Mouse (Mus musculus) intestine, embryonic 16.5 days (tissue): Measurements from ENCODE around the gene Ddx23. TPM values are rescaled to one million over a fixed set of nuclear protein-coding genes. Genes with fewer than 3 reads are reported as not detected.

Experiments used
- ATAC-seq: fragments of 200-750 bp; cut with Nextera tagmentation; 2 replicates; pipeline ENCODE4 v1.8.0; 2017; ENCODE audit warnings: moderate TSS enrichment, moderate library complexity
- H3K27ac ChIP-seq: fragments of 300-500 bp; sonication (generic); 2 replicates; pipeline ENCODE4 v1.5.1; 2014; ENCODE audit warnings: mild to moderate bottlenecking, low read length
- H3K27me3 ChIP-seq: fragments of 300-500 bp; sonication (generic); replicated peaks from 2 replicates; pipeline ENCODE4 v1.6.1; 2014; ENCODE audit warnings: low read length, control low read depth, mixed read lengths; ENCODE audit not compliant: control insufficient read depth, insufficient read depth
- H3K36me3 ChIP-seq: fragments of 300-500 bp; sonication (generic); 2 replicates; pipeline ENCODE4 v1.6.1; 2014; ENCODE audit warnings: low read length, control low read depth; ENCODE audit not compliant: control insufficient read depth, insufficient read depth
- H3K4me1 ChIP-seq: fragments of 300-500 bp; sonication (generic); 2 replicates; pipeline ENCODE4 v1.6.1; 2014; ENCODE audit warnings: low read length, control low read depth, mixed read lengths; ENCODE audit not compliant: control insufficient read depth, insufficient read depth
- H3K4me2 ChIP-seq: fragments of 300-500 bp; sonication (generic); 2 replicates; pipeline ENCODE4 v1.6.1; 2014; ENCODE audit warnings: low read depth, low read length, control low read depth
- H3K4me3 ChIP-seq: fragments of 300-500 bp; sonication (generic); 2 replicates; pipeline ENCODE4 v1.5.1; 2014; ENCODE audit warnings: mild to moderate bottlenecking, low read length
- H3K9ac ChIP-seq: fragments of 300-500 bp; sonication (generic); 2 replicates; pipeline ENCODE4 v1.6.1; 2014; ENCODE audit warnings: low read depth, low read length
- H3K9me3 ChIP-seq: fragments of 300-500 bp; sonication (generic); 2 replicates; pipeline ENCODE4 v1.6.1; 2016; ENCODE audit warnings: low read length, control low read depth; ENCODE audit not compliant: control insufficient read depth
- WGBS: fragments of 180-500 bp; shearing (Covaris S2); extraction: QIAGEN DNeasy Blood & Tissue Kit; methylation state at CpG from one replicate; pipeline ENCODE4 v1.1.7; 2014; 5-methylcytosine and 5-hydroxymethylcytosine counted together
- polyA plus RNA-seq: library from polyadenylated mRNA; unstranded; fragments of >200 nt; fragmentation: Nextera tagmentation; extraction: Ambion mirVana; gene quantifications from 2 replicates; pipeline ENCODE4 v1.2.1, GENCODE M21; 2015

The Ddx23 gene
- polyA plus RNA-seq, 1 experiment from 2014 or later, result 17.6 TPM

- Histone ChIP-seq H3K9ac (no peak overlapping the region), H3K4me3 (no peak overlapping the region), H3K4me2 (no peak overlapping the region), H3K9me3 (no peaks in the 10 kb centered on the region), H3K36me3 (no peaks in the 10 kb centered on the region), H3K27me3 (peaks cover 3% of the 10 kb centered on the region; the same call in 1 of the 2 replicates), H3K4me1 (peaks cover 50% of the 10 kb centered on the region), H3K27ac (no peak overlapping the region)
- ATAC-seq, result no peak
- 47% methylated on average over 6 of the region's 6 CpGs for WGBS
These were observed 33.2 kb downstream of the Ddx23 start for GRCm38 (mm10) chr15:98629464-98629863.

GRCm38 (mm10) chr15:98628589-98629254 lies 34.0 kb downstream of the Ddx23 start:
- peak overlapping the region; percentile 57 for H3K9ac ChIP-seq

GRCm38 (mm10) chr15:98626487-98627212 lies 36.0 kb downstream of the Ddx23 start:
- Histone ChIP-seq H3K4me3 (no peak overlapping the region), H3K27me3 (no peaks in the 10 kb centered on the region; the same call in 1 of the 2 replicates), H3K36me3 (no peaks in the 10 kb centered on the region), H3K4me1 (peaks cover 34% of the 10 kb centered on the region), H3K4me2 (no peak overlapping the region), H3K27ac (no peak overlapping the region; the same call in 1 of the 2 replicates), H3K9ac (no peak overlapping the region), H3K9me3 (no peaks in the 10 kb centered on the region)
- no peak for ATAC-seq
- WGBS, result 90% methylated on average over 7 of the region's 7 CpGs

More at GRCm38 (mm10) chr15:98628589-98629254, 34.0 kb downstream of the Ddx23 start:
- peaks cover 3% of the 10 kb centered on the region; the same call in 1 of the 2 replicates for H3K27me3 ChIP-seq
- 18% methylated on average over 20 of the region's 20 CpGs for WGBS
- peak overlapping the region; percentile 15; the same call in 1 of the 2 replicates for H3K4me3 ChIP-seq
- no peak; the same call in 1 of the 2 replicates for ATAC-seq
- H3K9me3 ChIP-seq, result no peaks in the 10 kb centered on the region
- H3K4me2 ChIP-seq, result peak overlapping the region; percentile 43
- H3K36me3 ChIP-seq, result no peaks in the 10 kb centered on the region
- H3K27ac ChIP-seq, result no peak overlapping the region
- peaks cover 45% of the 10 kb centered on the region for H3K4me1 ChIP-seq

GRCm38 (mm10) chr15:98626078-98626477 lies 36.6 kb downstream of the Ddx23 start:
- H3K27ac ChIP-seq, result no peak overlapping the region; the same call in 1 of the 2 replicates
- H3K4me1 ChIP-seq, result peaks cover 28% of the 10 kb centered on the region
- no peak overlapping the region for H3K4me2 ChIP-seq
- no peaks in the 10 kb centered on the region for H3K36me3 ChIP-seq
- WGBS, result 22% methylated on average over 8 of the region's 8 CpGs
- no peaks in the 10 kb centered on the region for H3K9me3 ChIP-seq
- no peak overlapping the region for H3K4me3 ChIP-seq
- H3K27me3 ChIP-seq, result no peaks in the 10 kb centered on the region; the same call in 1 of the 2 replicates
- 0 out of 2 replicates have a peak, but pooled peaks have one; percentile 41 for ATAC-seq
- no peak overlapping the region for H3K9ac ChIP-seq

- Histone ChIP-seq H3K9ac (no peak overlapping the region), H3K27me3 (no peaks in the 10 kb centered on the region), H3K4me2 (no peak overlapping the region), H3K9me3 (no peaks in the 10 kb centered on the region), H3K36me3 (no peaks in the 10 kb centered on the region), H3K4me1 (peaks cover 18% of the 10 kb centered on the region), H3K27ac (no peak overlapping the region), H3K4me3 (no peak overlapping the region)
- no peak for ATAC-seq
- WGBS, result 58% methylated on average over 5 of the region's 5 CpGs
These were observed 39.3 kb downstream of the Ddx23 start for GRCm38 (mm10) chr15:98623361-98623821.

GRCm38 (mm10) chr15:98622721-98623120 lies 40.0 kb downstream of the Ddx23 start:
- Histone ChIP-seq H3K27me3 (no peaks in the 10 kb centered on the region), H3K4me3 (no peak overlapping the region), H3K9ac (no peak overlapping the region), H3K9me3 (no peaks in the 10 kb centered on the region), H3K27ac (no peak overlapping the region), H3K36me3 (no peaks in the 10 kb centered on the region), H3K4me2 (no peak overlapping the region), H3K4me1 (peaks cover 14% of the 10 kb centered on the region; the same call in 1 of the 2 replicates)
- 23% methylated on average over 6 of the region's 6 CpGs for WGBS
- ATAC-seq, result no peak

GRCm38 (mm10) chr15:98622199-98622598 lies 40.5 kb downstream of the Ddx23 start:
- Histone ChIP-seq H3K36me3 (no peaks in the 10 kb centered on the region), H3K4me3 (no peak overlapping the region), H3K9ac (no peak overlapping the region), H3K27ac (no peak overlapping the region), H3K9me3 (no peaks in the 10 kb centered on the region), H3K27me3 (no peaks in the 10 kb centered on the region), H3K4me2 (no peak overlapping the region), H3K4me1 (peaks cover 14% of the 10 kb centered on the region; the same call in 1 of the 2 replicates)
- ATAC-seq, result no peak
- WGBS, result 11% methylated on average over 7 of the region's 7 CpGs

- Histone ChIP-seq H3K9me3 (no peaks in the 10 kb centered on the region), H3K4me3 (peak overlapping the region; percentile 21), H3K27me3 (no peaks in the 10 kb centered on the region), H3K36me3 (no peaks in the 10 kb centered on the region), H3K9ac (peak overlapping the region; percentile 63; the same call in 1 of the 2 replicates), H3K27ac (no peak overlapping the region; the same call in 1 of the 2 replicates), H3K4me2 (peak overlapping the region; percentile 43), H3K4me1 (peaks cover 7% of the 10 kb centered on the region)
- peak; percentile 21 for ATAC-seq
- WGBS, result 1% methylated on average over 12 of the region's 12 CpGs
These were observed 45.5 kb downstream of the Ddx23 start for GRCm38 (mm10) chr15:98617176-98617537.

- H3K4me2 ChIP-seq, result peak overlapping the region; percentile 43
- no peaks in the 10 kb centered on the region for H3K27me3 ChIP-seq
- peak overlapping the region; percentile 63 for H3K9ac ChIP-seq
- ATAC-seq, result peak; percentile 88
- no peaks in the 10 kb centered on the region for H3K9me3 ChIP-seq
- WGBS, result 34% methylated on average over 20 of the region's 20 CpGs
- H3K36me3 ChIP-seq, result no peaks in the 10 kb centered on the region
- peaks cover 7% of the 10 kb centered on the region for H3K4me1 ChIP-seq
- H3K4me3 ChIP-seq, result peak overlapping the region; percentile 36
- H3K27ac ChIP-seq, result peak overlapping the region; percentile 85
These were observed 46.1 kb downstream of the Ddx23 start for GRCm38 (mm10) chr15:98616362-98617175.
